Comparison of ENCODE assay signal across 18 mouse cellular contexts in genomic region chr14:79506207-79506606, GRCm38 (mm10). TPM values are rescaled to one million over a fixed set of nuclear protein-coding genes. Genes with fewer than 3 reads are reported as not detected.
A peak's percentile ranks its signal among the peaks of the same experiment; 100 is the strongest.
DNase-seq lines count a peak whose midpoint lies in the region; ATAC-seq lines count a peak whose summit lies in the region.
"Had no signal": no experiment of that assay in that cellular context is flagged by ENCODE, and none has a peak within 500 bp of the region (broad histone marks: within the 10 kb centered on the region; RNA-seq: fewer than 3 reads in every experiment).

No protein-coding gene starts in this region.

- peaks cover 6% of the 10 kb centered on the region; the same call in 1 of the 2 replicates for H3K36me3 ChIP-seq in heart, embryonic 12.5 days
- no peaks in the 10 kb centered on the region for H3K36me3 ChIP-seq in intestine, embryonic 15.5 days
- H3K36me3 ChIP-seq in liver, embryonic 15.5 days (replicated peaks), result peaks cover 7% of the 10 kb centered on the region
- H3K36me3 ChIP-seq: neural tube, embryonic 12.5 days had no signal

- peaks cover 39% of the 10 kb centered on the region for H3K4me1 ChIP-seq in heart, embryonic 12.5 days (replicated peaks)
- H3K4me1 ChIP-seq in intestine, embryonic 15.5 days (replicated peaks), result peaks cover 14% of the 10 kb centered on the region; the same call in 1 of the 2 replicates
- H3K4me1 ChIP-seq in liver, embryonic 15.5 days (replicated peaks), result peaks cover 83% of the 10 kb centered on the region
- H3K4me1 ChIP-seq: forebrain, embryonic 13.5 days; neural tube, embryonic 12.5 days had no signal

- no peaks in the 10 kb centered on the region for H3K27me3 ChIP-seq in heart, embryonic 12.5 days (replicated peaks)
- no peaks in the 10 kb centered on the region for H3K27me3 ChIP-seq in intestine, embryonic 15.5 days (replicated peaks)
- H3K27me3 ChIP-seq in liver, embryonic 15.5 days, result no peaks in the 10 kb centered on the region
- H3K27me3 ChIP-seq: embryonic facial prominence, embryonic 15.5 days; forebrain, embryonic 13.5 days; neural tube, embryonic 12.5 days had no signal

- peaks cover 4% of the 10 kb centered on the region; the same call in 1 of the 2 replicates for H3K9me3 ChIP-seq in heart, embryonic 12.5 days (replicated peaks)
- H3K9me3 ChIP-seq in intestine, embryonic 15.5 days, result no peaks in the 10 kb centered on the region
- H3K9me3 ChIP-seq in liver, embryonic 15.5 days (replicated peaks), result no peaks in the 10 kb centered on the region
- H3K9me3 ChIP-seq: embryonic facial prominence, embryonic 15.5 days; forebrain, embryonic 13.5 days; neural tube, embryonic 12.5 days had no signal

- peak overlapping the region; percentile 28; the same call in 1 of the 2 replicates for H3K9ac ChIP-seq in heart, embryonic 12.5 days
- no peak overlapping the region; the same call in 1 of the 2 replicates for H3K9ac ChIP-seq in intestine, embryonic 15.5 days
- peak overlapping the region; percentile 39; the same call in 1 of the 2 replicates for H3K9ac ChIP-seq in liver, embryonic 15.5 days
- H3K9ac ChIP-seq: embryonic facial prominence, embryonic 15.5 days; forebrain, embryonic 13.5 days; neural tube, embryonic 12.5 days had no signal

- ATAC-seq in heart, embryonic 12.5 days (ENCODE audit: insufficient number of reproducible peaks, low FRiP score), result peak; percentile 74
- peak; percentile 20; the same call in 1 of the 2 replicates for ATAC-seq in intestine, embryonic 15.5 days
- peak; percentile 98 for ATAC-seq in liver, embryonic 15.5 days (ENCODE audit: insufficient read depth)
- no peak for ATAC-seq in monocyte, adult 5-6 weeks (replicated peaks; ENCODE audit: insufficient number of reproducible peaks, low FRiP score, low TSS enrichment, poor library complexity, severe bottlenecking)
- ATAC-seq: forebrain, embryonic 13.5 days had no signal

- H3K4me3 ChIP-seq in heart, embryonic 12.5 days, result no peak overlapping the region
- H3K4me3 ChIP-seq in intestine, embryonic 15.5 days (replicated peaks), result no peak overlapping the region
- H3K4me3 ChIP-seq in liver, embryonic 15.5 days (replicated peaks), result peak overlapping the region; percentile 21; the same call in 1 of the 2 replicates
- H3K4me3 ChIP-seq: embryonic facial prominence, embryonic 15.5 days; forebrain, embryonic 13.5 days; neural tube, embryonic 12.5 days had no signal

- H3K27ac ChIP-seq in heart, embryonic 12.5 days (ENCODE audit: poor library complexity, severe bottlenecking), result no peak overlapping the region
- no peak overlapping the region for H3K27ac ChIP-seq in intestine, embryonic 15.5 days
- H3K27ac ChIP-seq in liver, embryonic 15.5 days (replicated peaks), result peak overlapping the region; percentile 85
- H3K27ac ChIP-seq: embryonic facial prominence, embryonic 15.5 days; forebrain, embryonic 13.5 days; neural tube, embryonic 12.5 days had no signal

- DNase-seq in heart, adult 9 months (ENCODE audit: low spot score in 2 of 2), result no peak
- DNase-seq in thymus, adult 18-20 months, result no peak
- no peak for DNase-seq in right cerebral cortex, adult 18-20 months
- DNase-seq: B cell, adult 2 months; cerebellum, adult 9-10 months; embryo, embryonic 11 days; kidney, adult 9 months; lung, postnatal 14 days; right cerebral cortex, postnatal 25 days; thymus, postnatal 36 days had no signal

- no peak overlapping the region for H3K4me2 ChIP-seq in heart, embryonic 12.5 days
- peak overlapping the region; percentile 3; the same call in 1 of the 2 replicates for H3K4me2 ChIP-seq in intestine, embryonic 15.5 days (replicated peaks)
- H3K4me2 ChIP-seq in liver, embryonic 15.5 days, result peak overlapping the region; percentile 61
- H3K4me2 ChIP-seq: embryonic facial prominence, embryonic 15.5 days; forebrain, embryonic 13.5 days; neural tube, embryonic 12.5 days had no signal

- WGBS in heart, embryonic 12.5 days, result 49% methylated on average over 9 of the region's 9 CpGs
- whole genome bisulfite sequencing in intestine, embryonic 15.5 days, result 57% methylated on average over 9 of the region's 9 CpGs
- 28% methylated on average over 9 of the region's 9 CpGs for WGBS in liver, embryonic 15.5 days (ENCODE audit: insufficient replicate concordance)

RNA-seq across cellular contexts. Expression of gene Wbp4, which starts 24.9 kb away (rescaled TPM):
- polyA plus RNA-seq in heart, embryonic 12.5 days (2016; fragmentation: Nextera tagmentation; extraction: Ambion mirVana), result 29.5 and 30.6 TPM in 2 replicates
- polyA plus RNA-seq in intestine, embryonic 15.5 days (2015; fragmentation: Nextera tagmentation; extraction: Ambion mirVana), result 30.9 and 33.8 TPM in 2 replicates
- polyA plus RNA-seq in liver, embryonic 15.5 days (2015; fragmentation: Nextera tagmentation; extraction: Ambion mirVana), result 11.2 and 13.5 TPM in 2 replicates
- 59.1 to 69.4 TPM (median 63.9 TPM) in 3 replicates for total RNA-seq in monocyte, adult 5-6 weeks (2017)

RNA-seq across cellular contexts. Expression of gene Elf1, which starts 25.2 kb away (rescaled TPM):
- 10.5 and 11.0 TPM in 2 replicates for polyA plus RNA-seq in heart, embryonic 12.5 days (2016; fragmentation: Nextera tagmentation; extraction: Ambion mirVana)
- polyA plus RNA-seq in intestine, embryonic 15.5 days (2015; fragmentation: Nextera tagmentation; extraction: Ambion mirVana), result 26.1 and 27.0 TPM in 2 replicates
- polyA plus RNA-seq in liver, embryonic 15.5 days (2015; fragmentation: Nextera tagmentation; extraction: Ambion mirVana), result 10.7 and 10.9 TPM in 2 replicates
- 153 to 230 TPM (median 169 TPM) in 3 replicates for total RNA-seq in monocyte, adult 5-6 weeks (2017)

RNA-seq across cellular contexts. Expression of gene Kbtbd6, which starts 54.6 kb away (rescaled TPM):
- 2.0 and 2.9 TPM in 2 replicates for polyA plus RNA-seq in heart, embryonic 12.5 days (2016; fragmentation: Nextera tagmentation; extraction: Ambion mirVana)
- polyA plus RNA-seq in intestine, embryonic 15.5 days (2015; fragmentation: Nextera tagmentation; extraction: Ambion mirVana), result 2.6 and 2.9 TPM in 2 replicates
- polyA plus RNA-seq in liver, embryonic 15.5 days (2015; fragmentation: Nextera tagmentation; extraction: Ambion mirVana), result 3.8 and 4.0 TPM in 2 replicates
- total RNA-seq in monocyte, adult 5-6 weeks (2017), result 1.6 TPM in 1 of 3 replicates, not detected in the others
- polyA plus RNA-seq: liver, adult 2 months had no signal
